Mouse (Mus musculus) retina, adult 2 months (tissue): ENCODE measurements around the gene Sox15.
A peak's percentile ranks its signal among the peaks of the same experiment; 100 is the strongest.

Experiments used
- DNase-seq: peaks from one replicate; pipeline ENCODE4 v3.0.0-alpha.2; 2012; ENCODE audit warnings: low read depth, low spot score

Gene Sox15

GRCm38 (mm10) chr11:69680136-69680855, 25.2 kb downstream of the Sox15 start:
- DNase-seq: no peak

- DNase-seq: peak; percentile 85
Observed at GRCm38 (mm10) chr11:69681314-69682208, 26.4 kb downstream of the Sox15 start, which contains the start of gene Senp3. TSS of gene Senp3 (minus strand) at chr11:69682084.

DNA sequence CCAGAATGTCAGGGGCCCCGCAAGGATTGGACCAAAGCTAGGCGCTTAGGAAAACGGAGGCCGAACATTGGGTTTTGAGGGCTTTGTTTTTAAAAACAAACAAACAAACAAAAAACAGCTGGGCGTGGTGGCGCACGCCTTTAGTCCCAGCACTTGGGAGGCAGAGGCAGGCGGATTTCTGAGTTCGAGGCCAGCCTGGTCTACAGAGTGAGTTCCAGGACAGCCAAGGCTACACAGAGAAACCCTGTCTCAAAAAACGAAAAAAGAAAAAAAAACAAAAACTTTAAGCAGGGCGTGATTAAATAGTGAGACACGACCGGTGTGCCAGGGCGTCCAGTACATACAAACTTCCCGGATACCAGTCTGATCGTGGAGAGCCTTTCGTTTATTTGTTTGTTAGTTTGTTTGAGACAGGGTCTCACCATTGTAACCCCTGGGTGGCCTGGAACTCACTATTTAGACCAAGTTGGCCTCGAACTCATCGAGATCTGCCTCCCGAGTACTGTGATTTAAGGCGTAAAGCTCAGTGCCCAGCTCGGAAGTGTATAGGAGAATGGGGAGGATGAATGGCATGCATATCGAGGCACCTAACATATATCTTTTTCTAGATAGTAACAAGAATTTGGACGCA, 27.2 kb downstream of the Sox15 start:
- DNase-seq: no peak

DNA sequence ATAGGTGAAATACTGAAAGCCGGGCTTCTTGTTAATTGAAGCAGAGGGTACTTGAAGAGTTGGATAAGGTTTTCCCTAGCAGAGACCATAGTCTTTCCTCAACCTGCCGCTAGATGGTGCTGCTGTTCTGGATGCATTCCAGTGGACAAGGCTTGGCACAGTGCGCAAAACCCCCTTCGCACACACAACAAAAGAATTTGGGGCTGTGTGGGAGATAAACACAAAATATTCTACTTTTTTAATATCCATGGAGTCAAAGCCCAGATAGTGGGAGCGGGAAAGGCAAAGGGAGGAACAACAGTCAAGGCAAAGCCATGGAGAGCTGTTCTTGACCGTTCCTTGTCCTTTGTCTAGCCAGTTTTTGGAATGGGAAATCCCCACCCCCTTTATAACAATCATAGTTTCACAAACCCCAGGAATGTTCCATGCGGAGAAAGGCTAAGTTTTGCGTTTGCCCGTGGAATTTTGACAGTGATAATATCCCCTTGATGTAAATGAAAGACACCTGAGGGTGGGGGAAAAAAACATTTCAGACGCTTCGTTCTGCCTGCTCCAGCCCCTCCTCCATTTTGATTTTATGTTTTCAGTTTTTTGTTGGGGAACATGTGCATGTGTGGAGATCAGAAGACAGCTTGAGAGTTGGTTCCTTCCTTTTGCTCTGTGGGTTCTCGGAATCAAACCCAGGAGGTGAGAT, 27.9 kb downstream of the Sox15 start:
- DNase-seq: peak; percentile 79

- no peak for DNase-seq
Observed at GRCm38 (mm10) chr11:69683576-69683975, 28.5 kb downstream of the Sox15 start.

GRCm38 (mm10) chr11:69684128-69684745, 29.1 kb downstream of the Sox15 start:
- DNase-seq: no peak

DNA sequence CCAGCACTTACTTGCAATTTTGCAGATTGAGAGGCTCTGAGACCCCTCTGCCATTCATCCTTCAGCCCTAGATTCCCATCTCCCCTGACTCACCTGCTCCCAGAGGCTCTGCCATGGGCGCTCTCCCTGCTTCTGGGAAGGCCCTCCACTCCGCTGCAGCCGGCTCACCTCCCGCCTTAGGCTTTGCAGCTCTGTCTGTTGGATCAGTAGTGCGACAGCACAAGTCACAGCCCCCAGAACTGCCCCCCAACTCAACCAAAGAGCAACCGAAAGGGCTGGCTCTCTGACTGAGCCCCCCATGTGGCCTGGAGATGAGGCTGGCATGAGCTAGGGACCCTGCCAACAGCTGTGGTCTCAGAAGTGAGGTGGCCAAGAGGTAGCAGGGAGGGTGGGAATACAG, 29.8 kb downstream of the Sox15 start:
- no peak for DNase-seq

GRCm38 (mm10) chr11:69685526-69686148, 30.5 kb downstream of the Sox15 start, which contains the start of gene Tnfsf13:
TSS of gene Tnfsf13 (minus strand) at chr11:69685784.
- DNase-seq: no peak

GRCm38 (mm10) chr11:69686377-69686776, 31.3 kb downstream of the Sox15 start:
- DNase-seq: no peak

DNA sequence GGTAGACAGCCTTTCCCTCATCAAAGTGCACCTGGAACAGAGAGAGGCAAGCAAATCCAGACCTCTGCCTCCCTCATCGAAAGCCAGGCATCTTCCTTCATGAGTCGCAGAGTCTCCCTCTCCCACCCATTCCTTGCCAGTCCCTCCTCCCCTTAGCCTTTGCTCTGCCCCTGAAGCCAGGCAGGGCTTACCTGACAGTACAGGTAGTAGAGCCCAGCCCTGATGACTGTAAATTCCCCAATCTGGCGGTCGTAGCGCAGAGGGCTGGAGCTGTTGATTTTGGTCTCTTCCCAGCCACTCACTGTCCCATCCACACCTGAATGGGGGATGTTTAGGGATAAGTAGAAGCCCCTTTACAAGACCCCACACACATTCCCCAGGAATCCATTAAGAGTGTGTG, 31.9 kb downstream of the Sox15 start:
- DNase-seq: no peak

DNA sequence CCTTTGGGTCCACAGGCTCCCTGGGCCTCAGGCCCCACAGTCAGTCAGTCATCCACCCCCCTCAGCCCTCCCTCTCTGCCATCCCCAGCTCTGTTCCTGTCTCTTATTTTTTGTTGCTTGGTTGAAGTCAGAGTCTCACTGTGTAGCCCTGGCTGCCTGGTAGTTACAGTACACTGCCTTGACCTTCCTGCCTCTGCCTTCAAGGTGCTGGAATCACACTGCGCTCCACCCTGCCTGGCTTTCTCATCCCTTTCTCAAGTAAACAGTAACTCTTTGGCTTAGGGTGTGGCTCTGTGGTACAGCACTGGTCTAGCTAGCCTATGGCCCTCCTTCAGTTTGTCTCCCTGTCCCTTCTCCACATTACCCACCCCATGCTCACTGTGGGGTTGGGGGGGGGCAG, 34.8 kb downstream of the Sox15 start:
- no peak for DNase-seq

DNA sequence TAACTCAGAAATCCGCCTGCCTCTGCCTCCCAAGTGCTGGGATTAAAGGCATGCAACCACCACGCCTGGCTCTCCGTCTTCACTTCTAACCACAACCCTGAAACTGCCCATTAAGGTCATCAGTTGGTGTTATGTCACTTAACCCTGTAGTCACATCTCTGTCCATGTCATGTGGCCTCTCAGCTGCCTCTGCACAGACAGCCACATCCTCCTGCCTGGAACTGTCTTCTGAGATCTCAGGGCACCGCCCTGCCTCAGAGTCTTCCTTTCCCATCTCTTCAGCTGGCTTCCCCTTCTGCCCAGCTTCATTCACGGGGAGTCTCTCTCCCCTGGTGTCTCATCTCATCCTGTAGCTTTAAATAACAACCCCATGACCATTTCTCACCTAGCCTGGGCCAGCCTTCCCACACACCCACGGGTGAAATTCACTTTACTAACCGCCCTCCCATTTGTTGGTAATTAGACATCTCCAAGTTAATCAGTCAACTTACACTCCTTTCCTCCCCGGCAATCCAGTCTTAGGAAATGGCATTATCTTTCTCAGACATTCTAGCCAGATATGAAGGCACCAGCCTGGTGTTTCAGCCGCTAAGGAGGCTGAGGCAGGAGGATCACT, 37.2 kb downstream of the Sox15 start:
- no peak for DNase-seq

GRCm38 (mm10) chr11:69692863-69693262, 37.7 kb downstream of the Sox15 start:
- DNase-seq: no peak

GRCm38 (mm10) chr11:69693421-69693965, 38.4 kb downstream of the Sox15 start:
- peak; percentile 82 for DNase-seq

DNA sequence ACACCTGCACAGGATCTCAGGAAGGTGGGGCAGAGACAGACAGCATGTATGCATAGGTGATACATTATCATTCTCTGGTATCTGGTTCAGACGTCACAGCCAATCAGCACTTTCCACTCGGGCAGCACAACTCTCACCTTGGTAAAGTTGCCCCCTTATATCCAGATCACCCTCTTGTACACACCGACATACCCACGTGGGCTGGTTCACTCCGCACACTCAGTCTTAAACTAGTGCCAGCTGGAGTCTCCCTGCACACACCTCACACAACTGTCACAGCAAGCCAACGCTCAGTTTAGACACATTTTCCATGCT, 39.9 kb downstream of the Sox15 start:
- no peak for DNase-seq

GRCm38 (mm10) chr11:69695361-69696181, 40.5 kb downstream of the Sox15 start, which contains the start of the genes Tnfsf12 and Tnfsfm13:
TSS of gene Tnfsf12 (minus strand) at chr11:69695849.
TSS of gene Tnfsfm13 (minus strand) at chr11:69696098.
- DNase-seq: no peak

- no peak for DNase-seq
Observed at GRCm38 (mm10) chr11:69697396-69697795, 42.3 kb downstream of the Sox15 start.

- no peak for DNase-seq
Observed at GRCm38 (mm10) chr11:69698574-69698973, 43.5 kb downstream of the Sox15 start.

GRCm38 (mm10) chr11:69699595-69699994, 44.5 kb downstream of the Sox15 start:
- no peak for DNase-seq
